Comparison of ENCODE assay signal across 8 mouse cellular contexts in the genomic region with DNA sequence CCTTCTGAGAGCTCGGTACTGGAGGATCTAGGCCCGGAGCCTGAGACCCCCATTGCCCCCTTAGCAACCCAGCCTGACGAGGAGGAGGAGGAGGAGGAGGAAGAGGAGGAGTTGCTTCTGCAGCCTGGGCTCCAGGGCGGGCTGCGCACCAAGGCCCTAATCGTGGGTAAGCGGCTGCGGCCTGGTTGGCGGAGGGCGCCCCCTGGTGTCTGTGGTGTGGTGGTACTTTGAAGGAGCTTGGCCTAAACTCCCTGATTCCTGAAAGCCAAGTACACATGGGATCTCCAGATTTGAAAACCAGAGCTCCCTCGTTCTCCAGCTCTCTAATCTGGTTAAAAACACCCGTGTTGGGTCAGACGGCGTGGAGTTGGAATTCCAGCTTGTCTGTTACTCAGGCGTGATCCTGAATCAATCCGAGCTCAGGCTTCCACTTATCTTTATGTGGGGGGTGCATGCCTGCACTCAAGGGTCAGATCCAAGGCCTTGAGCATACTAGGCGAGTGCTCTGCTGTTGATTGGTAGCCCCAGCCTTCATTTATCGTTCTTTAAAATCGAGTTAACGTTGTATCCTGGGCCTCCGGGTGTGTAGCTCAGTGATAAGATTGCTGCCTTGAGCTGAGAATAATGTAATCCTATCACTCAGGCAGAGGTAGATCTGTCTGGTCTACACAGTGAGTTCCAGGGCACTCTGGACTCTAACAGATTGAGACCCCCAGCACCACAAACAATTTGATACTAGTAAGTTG. TPM values are rescaled to one million over a fixed set of nuclear protein-coding genes. Genes with fewer than 3 reads are reported as not detected.
DNase-seq lines count a peak whose midpoint lies in the region; ATAC-seq and TF ChIP-seq lines count a peak whose summit lies in the region.

No protein-coding gene starts in this region.

- H3K27me3 ChIP-seq in C2C12 (ENCODE audit: control insufficient read depth, insufficient read depth, insufficient read length), result no peaks in the 10 kb centered on the region
- H3K27me3 ChIP-seq in heart, embryonic 13.5 days (replicated peaks), result no peaks in the 10 kb centered on the region
- H3K27me3 ChIP-seq in liver, embryonic 15.5 days, result peaks cover 30% of the 10 kb centered on the region
- no peaks in the 10 kb centered on the region for H3K27me3 ChIP-seq in neural tube, embryonic 13.5 days
- no peaks in the 10 kb centered on the region for H3K27me3 ChIP-seq in stomach, postnatal 0 days (ENCODE audit: control insufficient read depth, insufficient read depth, low read length)

- peak; percentile 92 for TF ChIP-seq CTCF in C2C12 (IDR thresholded peaks at IDR 0.05; ENCODE audit: control insufficient read depth, insufficient read depth, insufficient read length)
- TF ChIP-seq CTCF in brain, embryonic 14.5 days (IDR thresholded peaks at IDR 0.05; ENCODE audit: borderline replicate concordance, extremely low read depth, insufficient read depth, insufficient read length), result peak; percentile 97
- peak; percentile 97 for TF ChIP-seq CTCF in stomach, postnatal 0 days (IDR thresholded peaks at IDR 0.05; ENCODE audit: low read depth)

- ATAC-seq in erythroid progenitor cell, adult 5-6 weeks (replicated peaks; ENCODE audit: low FRiP score, poor library complexity, severe bottlenecking), result peak; percentile 97
- ATAC-seq in heart, embryonic 13.5 days (ENCODE audit: extremely low read depth, insufficient number of reproducible peaks, low FRiP score, low TSS enrichment), result no peak; the same call in 1 of the 2 replicates
- peak; percentile 42 for ATAC-seq in liver, embryonic 15.5 days (ENCODE audit: insufficient read depth)
- ATAC-seq in neural tube, embryonic 13.5 days (ENCODE audit: low read depth), result no peak
- ATAC-seq in stomach, postnatal 0 days (ENCODE audit: low FRiP score, low TSS enrichment), result peak; percentile 60; the same call in 1 of the 2 replicates

- peaks cover 64% of the 10 kb centered on the region for H3K36me3 ChIP-seq in C2C12 (ENCODE audit: control insufficient read depth, insufficient read depth)
- peaks cover 58% of the 10 kb centered on the region for H3K36me3 ChIP-seq in heart, embryonic 13.5 days
- H3K36me3 ChIP-seq in liver, embryonic 15.5 days (replicated peaks), result peaks cover 20% of the 10 kb centered on the region
- peaks cover 59% of the 10 kb centered on the region for H3K36me3 ChIP-seq in neural tube, embryonic 13.5 days
- H3K36me3 ChIP-seq in stomach, postnatal 0 days (ENCODE audit: control insufficient read depth, insufficient read depth, low read length), result no peaks in the 10 kb centered on the region; the same call in 1 of the 2 replicates

- no peak overlapping the region for H3K4me3 ChIP-seq in C2C12 (ENCODE audit: insufficient read depth, poor library complexity, severe bottlenecking)
- H3K4me3 ChIP-seq in heart, embryonic 13.5 days, result peak overlapping the region; percentile 24; the same call in 1 of the 2 replicates
- no peak overlapping the region for H3K4me3 ChIP-seq in liver, embryonic 15.5 days (replicated peaks)
- H3K4me3 ChIP-seq in neural tube, embryonic 13.5 days, result peak overlapping the region; percentile 11; the same call in 1 of the 2 replicates
- H3K4me3 ChIP-seq in stomach, postnatal 0 days (ENCODE audit: low read depth, low read length), result no peak overlapping the region

- peaks cover 49% of the 10 kb centered on the region for H3K4me1 ChIP-seq in heart, embryonic 13.5 days
- H3K4me1 ChIP-seq in liver, embryonic 15.5 days (replicated peaks), result peaks cover 42% of the 10 kb centered on the region
- peaks cover 51% of the 10 kb centered on the region for H3K4me1 ChIP-seq in neural tube, embryonic 13.5 days (replicated peaks)
- H3K4me1 ChIP-seq in stomach, postnatal 0 days (replicated peaks; ENCODE audit: control insufficient read depth, insufficient read depth), result peaks cover 3% of the 10 kb centered on the region; the same call in 1 of the 2 replicates

- peak; percentile 90 for DNase-seq in brain, embryonic 14.5 days (ENCODE audit: low read depth)
- DNase-seq in kidney, postnatal 14 days, result peak; percentile 89
- peak; percentile 93 for DNase-seq in stomach, postnatal 0 days (ENCODE audit: low spot score)

- no peak overlapping the region for H3ac ChIP-seq in C2C12 (ENCODE audit: control insufficient read depth, insufficient read length, low read depth)

- H3K79me3 ChIP-seq in C2C12 (ENCODE audit: low read depth), result peaks cover 50% of the 10 kb centered on the region

- H3K9ac ChIP-seq in heart, embryonic 13.5 days, result peak overlapping the region; percentile 68
- peak overlapping the region; percentile 42 for H3K9ac ChIP-seq in liver, embryonic 15.5 days
- H3K9ac ChIP-seq in neural tube, embryonic 13.5 days, result peak overlapping the region; percentile 52
- H3K9ac ChIP-seq in stomach, postnatal 0 days (ENCODE audit: low read length), result no peak overlapping the region; the same call in 1 of the 2 replicates

- H3K27ac ChIP-seq in heart, embryonic 13.5 days (replicated peaks), result peak overlapping the region; percentile 20; the same call in 1 of the 2 replicates
- H3K27ac ChIP-seq in liver, embryonic 15.5 days (replicated peaks), result 0 out of 2 replicates have a peak overlapping the region, but pooled peaks have one; percentile 24
- 0 out of 2 replicates have a peak overlapping the region, but pooled peaks have one; percentile 33 for H3K27ac ChIP-seq in neural tube, embryonic 13.5 days (replicated peaks)
- no peak overlapping the region for H3K27ac ChIP-seq in stomach, postnatal 0 days (replicated peaks)

- H3K9me3 ChIP-seq in heart, embryonic 13.5 days, result no peaks in the 10 kb centered on the region
- H3K9me3 ChIP-seq in liver, embryonic 15.5 days (replicated peaks), result no peaks in the 10 kb centered on the region
- no peaks in the 10 kb centered on the region for H3K9me3 ChIP-seq in neural tube, embryonic 13.5 days
- no peaks in the 10 kb centered on the region for H3K9me3 ChIP-seq in stomach, postnatal 0 days (ENCODE audit: control insufficient read depth, low read length)

- H3K79me2 ChIP-seq in C2C12 (ENCODE audit: control insufficient read depth, insufficient read depth), result peaks cover 65% of the 10 kb centered on the region

- TF ChIP-seq EP300 in stomach, postnatal 0 days (optimal IDR thresholded peaks at IDR 0.05), result no peak

- WGBS in heart, embryonic 13.5 days, result 23% methylated on average over 21 of the region's 21 CpGs
- 9% methylated on average over 21 of the region's 21 CpGs for WGBS in liver, embryonic 15.5 days (ENCODE audit: insufficient replicate concordance)
- WGBS in neural tube, embryonic 13.5 days, result 31% methylated on average over 21 of the region's 21 CpGs
- WGBS in stomach, postnatal 0 days, result 29% methylated on average over 21 of the region's 21 CpGs

- H3K4me2 ChIP-seq in heart, embryonic 13.5 days, result peak overlapping the region; percentile 40
- H3K4me2 ChIP-seq in liver, embryonic 15.5 days, result peak overlapping the region; percentile 30
- peak overlapping the region; percentile 36 for H3K4me2 ChIP-seq in neural tube, embryonic 13.5 days
- H3K4me2 ChIP-seq in stomach, postnatal 0 days (replicated peaks; ENCODE audit: low read depth), result peak overlapping the region; percentile 34

- TF ChIP-seq POLR2A in brain, embryonic 14.5 days (IDR thresholded peaks at IDR 0.05; ENCODE audit: borderline replicate concordance, extremely low read depth, insufficient read depth, insufficient read length, poor library complexity, severe bottlenecking), result no peak

RNA-seq across cellular contexts. Expression of a gene that starts 5.7 kb away (rescaled TPM):
- polyA plus RNA-seq in C2C12 (2012; fragmentation: generic; extraction: Trizol), result 42.4 TPM
- 66.0 and 71.9 TPM in 2 replicates for polyA plus RNA-seq in brain, embryonic 14.5 days (2012; rRNA removed)
- total RNA-seq in erythroid progenitor cell, adult 5-6 weeks (2015; ENCODE audit: low replicate concordance), result 139 and 201 TPM in 2 replicates
- 73.1 and 118 TPM in 2 replicates for total RNA-seq in erythroid progenitor cell, adult 5-6 weeks (2017; ENCODE audit: low replicate concordance)
- 22.8 and 27.7 TPM in 2 replicates for polyA plus RNA-seq in heart, embryonic 13.5 days (2015; fragmentation: Nextera tagmentation; extraction: Ambion mirVana)
- polyA plus RNA-seq in liver, embryonic 15.5 days (2015; fragmentation: Nextera tagmentation; extraction: Ambion mirVana), result 31.1 and 37.0 TPM in 2 replicates
- 31.0 and 39.6 TPM in 2 replicates for polyA plus RNA-seq in neural tube, embryonic 13.5 days (2015; fragmentation: Nextera tagmentation; extraction: Ambion mirVana)
- polyA plus RNA-seq in stomach, postnatal 0 days (2015; fragmentation: Nextera tagmentation; extraction: Ambion mirVana), result 14.2 and 19.3 TPM in 2 replicates

RNA-seq across cellular contexts. Expression of a gene that starts 8.6 kb away (rescaled TPM):
- polyA plus RNA-seq in C2C12 (2012; fragmentation: generic; extraction: Trizol), result 84.2 TPM
- polyA plus RNA-seq in brain, embryonic 14.5 days (2012; rRNA removed), result 46.9 and 48.9 TPM in 2 replicates
- 32.8 and 37.7 TPM in 2 replicates for total RNA-seq in erythroid progenitor cell, adult 5-6 weeks (2015; ENCODE audit: low replicate concordance)
- total RNA-seq in erythroid progenitor cell, adult 5-6 weeks (2017; ENCODE audit: low replicate concordance), result 7.2 and 10.2 TPM in 2 replicates
- polyA plus RNA-seq in heart, embryonic 13.5 days (2015; fragmentation: Nextera tagmentation; extraction: Ambion mirVana), result 19.8 and 21.0 TPM in 2 replicates
- 12.4 and 12.8 TPM in 2 replicates for polyA plus RNA-seq in liver, embryonic 15.5 days (2015; fragmentation: Nextera tagmentation; extraction: Ambion mirVana)
- 28.9 and 33.6 TPM in 2 replicates for polyA plus RNA-seq in neural tube, embryonic 13.5 days (2015; fragmentation: Nextera tagmentation; extraction: Ambion mirVana)
- polyA plus RNA-seq in stomach, postnatal 0 days (2015; fragmentation: Nextera tagmentation; extraction: Ambion mirVana), result 15.3 and 16.6 TPM in 2 replicates

RNA-seq across cellular contexts. Expression of a gene that starts 12.8 kb away (rescaled TPM):
- polyA plus RNA-seq in C2C12 (2012; fragmentation: generic; extraction: Trizol), result 25.5 TPM
- 26.9 and 38.3 TPM in 2 replicates for polyA plus RNA-seq in brain, embryonic 14.5 days (2012; rRNA removed)
- 32.8 and 36.0 TPM in 2 replicates for total RNA-seq in erythroid progenitor cell, adult 5-6 weeks (2015; ENCODE audit: low replicate concordance)
- 19.1 and 35.8 TPM in 2 replicates for total RNA-seq in erythroid progenitor cell, adult 5-6 weeks (2017; ENCODE audit: low replicate concordance)
- polyA plus RNA-seq in heart, embryonic 13.5 days (2015; fragmentation: Nextera tagmentation; extraction: Ambion mirVana), result 43.5 and 50.5 TPM in 2 replicates
- polyA plus RNA-seq in liver, embryonic 15.5 days (2015; fragmentation: Nextera tagmentation; extraction: Ambion mirVana), result 22.0 and 22.5 TPM in 2 replicates
- polyA plus RNA-seq in neural tube, embryonic 13.5 days (2015; fragmentation: Nextera tagmentation; extraction: Ambion mirVana), result 28.2 and 29.0 TPM in 2 replicates
- polyA plus RNA-seq in stomach, postnatal 0 days (2015; fragmentation: Nextera tagmentation; extraction: Ambion mirVana), result 27.3 and 27.4 TPM in 2 replicates

RNA-seq across cellular contexts. Expression of a gene that starts 23.3 kb away (rescaled TPM):
- 36.0 TPM for polyA plus RNA-seq in C2C12 (2012; fragmentation: generic; extraction: Trizol)
- 83.5 and 92.4 TPM in 2 replicates for polyA plus RNA-seq in brain, embryonic 14.5 days (2012; rRNA removed)
- total RNA-seq in erythroid progenitor cell, adult 5-6 weeks (2015; ENCODE audit: low replicate concordance), result 37.7 and 68.5 TPM in 2 replicates
- 2.9 and 3.7 TPM in 2 replicates for total RNA-seq in erythroid progenitor cell, adult 5-6 weeks (2017; ENCODE audit: low replicate concordance)
- polyA plus RNA-seq in heart, embryonic 13.5 days (2015; fragmentation: Nextera tagmentation; extraction: Ambion mirVana), result 25.2 and 31.3 TPM in 2 replicates
- polyA plus RNA-seq in liver, embryonic 15.5 days (2015; fragmentation: Nextera tagmentation; extraction: Ambion mirVana), result 8.5 and 9.7 TPM in 2 replicates
- 45.1 and 50.5 TPM in 2 replicates for polyA plus RNA-seq in neural tube, embryonic 13.5 days (2015; fragmentation: Nextera tagmentation; extraction: Ambion mirVana)
- polyA plus RNA-seq in stomach, postnatal 0 days (2015; fragmentation: Nextera tagmentation; extraction: Ambion mirVana), result 20.5 and 21.7 TPM in 2 replicates

RNA-seq across cellular contexts. Expression of a gene that starts 32.6 kb away (rescaled TPM):
- 16.6 TPM for polyA plus RNA-seq in C2C12 (2012; fragmentation: generic; extraction: Trizol)
- 18.8 and 23.7 TPM in 2 replicates for polyA plus RNA-seq in brain, embryonic 14.5 days (2012; rRNA removed)
- 117 and 147 TPM in 2 replicates for total RNA-seq in erythroid progenitor cell, adult 5-6 weeks (2015; ENCODE audit: low replicate concordance)
- total RNA-seq in erythroid progenitor cell, adult 5-6 weeks (2017; ENCODE audit: low replicate concordance), result 31.0 and 57.1 TPM in 2 replicates
- polyA plus RNA-seq in heart, embryonic 13.5 days (2015; fragmentation: Nextera tagmentation; extraction: Ambion mirVana), result 17.7 and 18.4 TPM in 2 replicates
- polyA plus RNA-seq in liver, embryonic 15.5 days (2015; fragmentation: Nextera tagmentation; extraction: Ambion mirVana), result 8.5 and 9.1 TPM in 2 replicates
- 7.2 and 9.6 TPM in 2 replicates for polyA plus RNA-seq in neural tube, embryonic 13.5 days (2015; fragmentation: Nextera tagmentation; extraction: Ambion mirVana)
- 2.1 and 2.2 TPM in 2 replicates for polyA plus RNA-seq in stomach, postnatal 0 days (2015; fragmentation: Nextera tagmentation; extraction: Ambion mirVana)

Comparison
In these comparisons a context has a peak if more than half of its experiments do, and no peak if none do; other contexts are left out.
1. H3K4me3 ChIP-seq: peak in heart, embryonic 13.5 days (single experiment) and neural tube, embryonic 13.5 days (single experiment); none in C2C12 (single experiment), liver, embryonic 15.5 days (single experiment) and stomach, postnatal 0 days (single experiment).
2. ATAC-seq: peak in erythroid progenitor cell, adult 5-6 weeks (single experiment), liver, embryonic 15.5 days (single experiment) and stomach, postnatal 0 days (single experiment); none in heart, embryonic 13.5 days (single experiment) and neural tube, embryonic 13.5 days (single experiment).
3. Peak in every context shown above with its lines, with median percentiles within 50 percentile points of each other: CTCF ChIP-seq, DNase-seq and H3K4me2 ChIP-seq.